Mouse (Mus musculus) macrophage (primary cell): Measurements from ENCODE around the gene Sost. TPM values are rescaled to one million over a fixed set of nuclear protein-coding genes. Genes with fewer than 3 reads are reported as not detected.

Experiments used
- H3K27ac ChIP-seq: fragments of 350-480 bp; formaldehyde crosslinking; 2 replicates; pipeline ENCODE4 v1.9.0; 2021
- H3K36me3 ChIP-seq: fragments of 350-480 bp; formaldehyde crosslinking; 2 replicates; pipeline ENCODE4 v1.9.0; 2021; ENCODE audit errors: inconsistent target
- H3K4me3 ChIP-seq: fragments of 350-480 bp; formaldehyde crosslinking; 2 replicates; pipeline ENCODE4 v1.9.0; 2021; ENCODE audit errors: inconsistent target
- H3K79me2 ChIP-seq: fragments of 350-480 bp; formaldehyde crosslinking; 2 replicates; pipeline ENCODE4 v1.9.0; 2021; ENCODE audit errors: inconsistent target
- WGBS: methylation state at CpG from one replicate; pipeline ENCODE4 v1.1.7; 2026; ENCODE audit warnings: inconsistent platforms; ENCODE audit not compliant: missing documents; 5-methylcytosine and 5-hydroxymethylcytosine counted together
- polyA plus RNA-seq: library from polyadenylated mRNA; stranded (reverse); fragments of 250-400 nt; gene quantifications from 3 replicates; pipeline ENCODE4 v1.2.4, GENCODE M21; 2018; ENCODE audit warnings: inconsistent platforms

Sost gene
- polyA plus RNA-seq, 1 experiment from 2014 or later = not detected

GRCm38 (mm10) chr11:101952541-101953341 lies 14.1 kb downstream of the Sost start:
- Histone ChIP-seq H3K79me2 (no peaks in the 10 kb centered on the region), H3K36me3 (no peaks in the 10 kb centered on the region), H3K4me3 (no peak overlapping the region), H3K27ac (peak overlapping the region; percentile 80)
- 3% methylated on average over 24 of the region's 24 CpGs for WGBS

- no peaks in the 10 kb centered on the region for H3K36me3 ChIP-seq
Measured at GRCm38 (mm10) chr11:101950021-101950420, 16.8 kb downstream of the Sost start.

GRCm38 (mm10) chr11:101946525-101946924 lies 20.3 kb downstream of the Sost start:
- WGBS = 59% methylated on average over 5 of the region's 5 CpGs
- Histone ChIP-seq H3K36me3 (no peaks in the 10 kb centered on the region), H3K27ac (no peak overlapping the region), H3K79me2 (no peaks in the 10 kb centered on the region), H3K4me3 (no peak overlapping the region)

More at GRCm38 (mm10) chr11:101950021-101950420, 16.8 kb downstream of the Sost start:
- WGBS = 86% methylated on average over 5 of the region's 5 CpGs
- no peaks in the 10 kb centered on the region for H3K79me2 ChIP-seq
- no peak overlapping the region for H3K4me3 ChIP-seq
- no peak overlapping the region for H3K27ac ChIP-seq

- WGBS = 18% methylated on average over 3 of the region's 3 CpGs
- H3K4me3 ChIP-seq = no peak overlapping the region
- no peaks in the 10 kb centered on the region for H3K36me3 ChIP-seq
- no peaks in the 10 kb centered on the region for H3K79me2 ChIP-seq
- H3K27ac ChIP-seq = no peak overlapping the region
Measured at GRCm38 (mm10) chr11:101943055-101943454, 23.8 kb downstream of the Sost start.

- Histone ChIP-seq H3K4me3 (no peak overlapping the region), H3K36me3 (no peaks in the 10 kb centered on the region), H3K27ac (no peak overlapping the region), H3K79me2 (no peaks in the 10 kb centered on the region)
- 5% methylated on average over 32 of the region's 32 CpGs for WGBS
Measured at GRCm38 (mm10) chr11:101937108-101937507, 29.7 kb downstream of the Sost start.

- H3K4me3 ChIP-seq = no peak overlapping the region
Measured at GRCm38 (mm10) chr11:101936421-101936820, 30.4 kb downstream of the Sost start.

DNA sequence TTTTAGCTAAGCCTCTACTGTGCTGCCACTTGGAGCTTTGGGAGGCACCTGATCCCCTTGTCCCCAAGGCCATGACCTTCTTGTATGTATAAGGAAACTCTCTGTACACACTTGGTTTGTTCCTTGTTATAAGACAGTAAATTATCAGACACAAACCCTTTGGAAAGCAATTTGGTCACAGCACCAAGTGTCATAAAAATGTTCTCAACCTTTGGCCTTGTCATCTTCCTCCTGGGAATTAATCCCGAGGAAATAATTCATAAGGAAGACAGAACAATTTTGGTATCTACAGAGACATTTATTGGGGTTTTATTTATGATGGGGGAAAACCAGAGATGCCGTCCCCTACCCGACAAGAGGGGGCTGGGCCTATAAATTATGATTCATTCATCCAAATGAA lies 31.1 kb downstream of the Sost start:
- H3K36me3 ChIP-seq = no peaks in the 10 kb centered on the region
- 78% methylated on average over 3 of the region's 3 CpGs for WGBS
- H3K27ac ChIP-seq = no peak overlapping the region
- H3K79me2 ChIP-seq = no peaks in the 10 kb centered on the region
- H3K4me3 ChIP-seq = no peak overlapping the region

More at GRCm38 (mm10) chr11:101936421-101936820, 30.4 kb downstream of the Sost start:
- H3K79me2 ChIP-seq = no peaks in the 10 kb centered on the region
- WGBS = 76% methylated on average over 7 of the region's 7 CpGs
- no peak overlapping the region for H3K27ac ChIP-seq
- H3K36me3 ChIP-seq = no peaks in the 10 kb centered on the region

DNA sequence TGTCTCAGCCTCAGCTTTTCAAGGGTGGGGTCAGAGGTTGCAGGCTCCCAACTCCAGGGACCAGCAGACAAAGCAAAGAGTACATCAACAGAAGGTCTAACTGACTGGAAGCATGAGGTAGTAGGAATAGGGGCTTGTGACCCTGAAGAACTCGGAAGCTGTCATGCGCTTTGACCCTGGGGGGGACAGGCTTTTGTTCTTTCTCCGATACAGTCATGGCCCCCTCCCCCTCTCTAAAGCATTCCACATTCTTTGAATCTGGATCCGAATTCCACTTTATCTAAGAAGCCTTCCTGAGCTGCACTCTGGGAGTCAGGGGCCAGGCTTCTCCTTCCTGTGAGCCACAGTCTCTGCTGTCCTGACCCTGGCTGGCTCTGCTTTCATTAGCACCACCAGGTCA lies 34.8 kb downstream of the Sost start:
- 87% methylated on average over 4 of the region's 4 CpGs for WGBS
- Histone ChIP-seq H3K79me2 (no peaks in the 10 kb centered on the region), H3K36me3 (no peaks in the 10 kb centered on the region), H3K4me3 (no peak overlapping the region), H3K27ac (no peak overlapping the region)

- Histone ChIP-seq H3K79me2 (no peaks in the 10 kb centered on the region), H3K36me3 (no peaks in the 10 kb centered on the region)
- WGBS = 70% methylated on average over 25 of the region's 25 CpGs
Measured at GRCm38 (mm10) chr11:101928030-101928762, 38.6 kb downstream of the Sost start.

DNA sequence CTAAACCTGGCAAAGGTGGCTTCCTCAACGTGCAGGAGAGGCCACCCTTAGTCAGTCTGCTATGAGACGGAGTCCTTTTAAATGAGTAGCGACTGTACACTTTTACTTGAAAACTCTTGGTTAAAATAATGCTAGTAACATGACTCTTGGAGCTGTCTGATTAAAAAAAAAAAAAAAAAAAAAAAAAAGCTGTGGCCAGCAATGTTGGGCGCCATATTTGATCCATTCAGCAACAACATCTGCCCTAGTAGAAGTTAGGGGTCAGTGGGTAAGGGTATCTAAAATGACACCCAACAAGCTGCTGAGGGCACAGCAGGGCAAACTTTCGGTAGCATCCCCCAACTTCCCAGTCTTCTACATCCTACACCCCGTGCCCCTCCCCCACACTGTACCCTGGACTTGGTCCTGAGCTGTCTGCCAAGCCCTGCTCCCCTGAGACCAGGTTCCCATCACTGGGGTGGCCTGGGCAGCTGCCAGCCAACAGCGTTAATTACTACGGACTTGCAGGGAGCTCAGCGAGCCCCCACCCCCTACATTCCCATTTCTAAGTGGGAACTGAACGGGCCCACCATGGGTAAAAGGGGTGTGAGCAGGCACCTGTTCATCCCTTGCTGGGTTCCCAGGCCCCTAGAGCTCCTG lies 39.7 kb downstream of the Sost start:
- H3K4me3 ChIP-seq = no peak overlapping the region
- no peaks in the 10 kb centered on the region for H3K79me2 ChIP-seq
- H3K36me3 ChIP-seq = no peaks in the 10 kb centered on the region
- no peak overlapping the region for H3K27ac ChIP-seq
- 91% methylated on average over 10 of the region's 10 CpGs for WGBS

More at GRCm38 (mm10) chr11:101928030-101928762, 38.6 kb downstream of the Sost start:
- Histone ChIP-seq H3K27ac (no peak overlapping the region), H3K4me3 (no peak overlapping the region)

GRCm38 (mm10) chr11:101925636-101926035 lies 41.2 kb downstream of the Sost start:
- H3K27ac ChIP-seq = no peak overlapping the region
- H3K79me2 ChIP-seq = no peaks in the 10 kb centered on the region
- no peak overlapping the region for H3K4me3 ChIP-seq
- WGBS = 89% methylated on average over 6 of the region's 6 CpGs
- H3K36me3 ChIP-seq = no peaks in the 10 kb centered on the region

DNA sequence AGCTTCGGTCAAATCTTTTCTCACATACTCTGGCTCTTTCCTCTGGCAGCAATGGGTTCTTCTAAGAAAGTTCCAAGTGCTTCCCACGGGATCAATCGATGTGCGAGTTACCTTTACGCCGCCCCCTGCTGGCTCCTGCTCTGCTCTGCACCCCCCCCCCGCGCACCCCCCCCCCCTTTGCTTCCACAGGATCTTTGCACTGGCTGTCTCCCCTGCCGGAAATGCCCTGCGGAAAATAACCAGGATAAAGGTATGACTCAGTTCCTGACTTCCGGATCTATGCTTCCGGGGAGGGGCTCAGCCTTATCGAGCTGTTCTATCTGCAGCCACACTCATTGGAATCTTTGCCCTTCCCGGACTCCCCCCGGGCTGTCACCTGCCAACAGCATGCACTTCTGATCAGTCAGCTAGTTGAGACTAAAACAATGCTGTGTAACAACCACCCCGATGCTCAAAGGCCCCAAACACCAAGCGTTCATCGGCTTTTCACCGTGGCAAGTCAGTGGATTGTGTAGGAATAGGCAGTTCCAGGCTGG lies 42.3 kb downstream of the Sost start:
- H3K36me3 ChIP-seq = no peaks in the 10 kb centered on the region
- H3K27ac ChIP-seq = no peak overlapping the region
- H3K4me3 ChIP-seq = no peak overlapping the region
- H3K79me2 ChIP-seq = no peaks in the 10 kb centered on the region
- 57% methylated on average over 12 of the region's 19 CpGs for WGBS

DNA sequence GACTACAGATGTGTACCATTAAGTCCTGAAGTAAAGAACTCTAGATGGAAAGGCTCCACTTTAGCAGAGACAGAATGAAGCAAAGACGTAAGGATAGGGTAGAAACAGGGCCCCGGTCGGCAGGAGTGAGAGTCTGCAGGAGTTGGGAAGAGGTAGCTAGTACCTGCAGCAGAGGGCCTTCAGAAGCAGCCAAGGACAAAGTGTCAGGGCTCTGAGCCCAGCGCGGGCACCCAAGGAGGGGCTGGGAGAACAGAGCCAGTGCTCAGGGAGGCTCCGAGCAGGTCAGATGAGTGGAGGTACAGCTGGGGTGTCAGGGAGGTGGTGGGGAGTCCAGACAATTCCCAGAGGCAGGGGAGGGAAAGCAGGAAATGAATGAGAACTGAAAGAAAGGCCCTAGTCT lies 42.8 kb downstream of the Sost start:
- 91% methylated on average over 6 of the region's 6 CpGs for WGBS
- H3K36me3 ChIP-seq = no peaks in the 10 kb centered on the region
- no peak overlapping the region for H3K4me3 ChIP-seq

GRCm38 (mm10) chr11:101921361-101921952 lies 45.4 kb downstream of the Sost start:
- Histone ChIP-seq H3K79me2 (no peaks in the 10 kb centered on the region), H3K36me3 (no peaks in the 10 kb centered on the region), H3K27ac (no peak overlapping the region), H3K4me3 (no peak overlapping the region)
- WGBS = 92% methylated on average over 12 of the region's 12 CpGs

More for the DNA sequence above, 42.8 kb downstream of the Sost start:
- Histone ChIP-seq H3K79me2 (no peaks in the 10 kb centered on the region), H3K27ac (no peak overlapping the region)
